Comparison of ENCODE assay signal across 8 mouse cellular contexts in genomic region chrX:133981231-133982002, GRCm38 (mm10). TPM values are rescaled to one million over a fixed set of nuclear protein-coding genes. Genes with fewer than 3 reads are reported as not detected.
A peak's percentile ranks its signal among the peaks of the same experiment; 100 is the strongest.
DNase-seq lines count a peak whose midpoint lies in the region; ATAC-seq lines count a peak whose summit lies in the region.

TSS of gene Sytl4 (minus strand) at chrX:133981812.

- H3K4me3 ChIP-seq in erythroblast, embryonic 14.5 days (replicated peaks) = peak within 1 kb of the TSS; percentile 46
- peak within 1 kb of the TSS; percentile 30 for H3K4me3 ChIP-seq in forebrain, embryonic 16.5 days (replicated peaks; ENCODE audit: low read length)
- H3K4me3 ChIP-seq in hindbrain, embryonic 12.5 days = peak within 1 kb of the TSS; percentile 36
- H3K4me3 ChIP-seq in limb, embryonic 15.5 days = peak within 1 kb of the TSS; percentile 45
- peak within 1 kb of the TSS; percentile 29 for H3K4me3 ChIP-seq in midbrain, embryonic 15.5 days

- H3K27me3 ChIP-seq in erythroblast, embryonic 14.5 days (ENCODE audit: control insufficient read depth) = peaks cover 13% of the 10 kb centered on the region
- H3K27me3 ChIP-seq in forebrain, embryonic 16.5 days (replicated peaks; ENCODE audit: control insufficient read depth, insufficient read depth, low read length) = peaks cover 2% of the 10 kb centered on the region; the same call in 1 of the 2 replicates
- peaks cover 14% of the 10 kb centered on the region for H3K27me3 ChIP-seq in hindbrain, embryonic 12.5 days
- peaks cover 23% of the 10 kb centered on the region; the same call in 1 of the 2 replicates for H3K27me3 ChIP-seq in limb, embryonic 15.5 days
- peaks cover 9% of the 10 kb centered on the region for H3K27me3 ChIP-seq in midbrain, embryonic 15.5 days (replicated peaks)

- H3K4me1 ChIP-seq in erythroblast, embryonic 14.5 days (ENCODE audit: control insufficient read depth) = no peaks in the 10 kb centered on the region
- H3K4me1 ChIP-seq in forebrain, embryonic 16.5 days (replicated peaks; ENCODE audit: control insufficient read depth, insufficient read depth, low read length) = peaks cover 5% of the 10 kb centered on the region
- 0 out of 2 replicates have a peak, but pooled peaks cover 3% of the 10 kb centered on the region for H3K4me1 ChIP-seq in hindbrain, embryonic 12.5 days
- no peaks in the 10 kb centered on the region for H3K4me1 ChIP-seq in limb, embryonic 15.5 days
- H3K4me1 ChIP-seq in midbrain, embryonic 15.5 days = no peaks in the 10 kb centered on the region

- 23% methylated on average over 29 of the region's 29 CpGs for WGBS in forebrain, embryonic 16.5 days
- 17% methylated on average over 29 of the region's 29 CpGs for WGBS in hindbrain, embryonic 12.5 days
- WGBS in limb, embryonic 15.5 days = 20% methylated on average over 29 of the region's 29 CpGs
- 23% methylated on average over 28 of the region's 29 CpGs for WGBS in midbrain, embryonic 15.5 days

- no peak within 1 kb of the TSS for H3K27ac ChIP-seq in forebrain, embryonic 16.5 days (ENCODE audit: low read length)
- no peak within 1 kb of the TSS for H3K27ac ChIP-seq in hindbrain, embryonic 12.5 days
- H3K27ac ChIP-seq in limb, embryonic 15.5 days = no peak within 1 kb of the TSS
- H3K27ac ChIP-seq in midbrain, embryonic 15.5 days = no peak within 1 kb of the TSS

- H3K36me3 ChIP-seq in erythroblast, embryonic 14.5 days (ENCODE audit: control insufficient read depth) = no peaks in the 10 kb centered on the region
- H3K36me3 ChIP-seq in forebrain, embryonic 16.5 days (ENCODE audit: control insufficient read depth, insufficient read depth) = no peaks in the 10 kb centered on the region
- H3K36me3 ChIP-seq in hindbrain, embryonic 12.5 days = no peaks in the 10 kb centered on the region
- no peaks in the 10 kb centered on the region for H3K36me3 ChIP-seq in limb, embryonic 15.5 days
- H3K36me3 ChIP-seq in midbrain, embryonic 15.5 days (replicated peaks) = no peaks in the 10 kb centered on the region

- H3K9ac ChIP-seq in forebrain, embryonic 16.5 days (replicated peaks; ENCODE audit: low read depth, low read length) = no peak within 1 kb of the TSS
- H3K9ac ChIP-seq in hindbrain, embryonic 12.5 days = peak within 1 kb of the TSS; percentile 38; the same call in 1 of the 2 replicates
- no peak within 1 kb of the TSS for H3K9ac ChIP-seq in limb, embryonic 15.5 days
- no peak within 1 kb of the TSS for H3K9ac ChIP-seq in midbrain, embryonic 15.5 days

- peak within 1 kb of the TSS; percentile 53 for H3K4me2 ChIP-seq in forebrain, embryonic 16.5 days (ENCODE audit: low read length)
- peak within 1 kb of the TSS; percentile 58 for H3K4me2 ChIP-seq in hindbrain, embryonic 12.5 days (replicated peaks)
- H3K4me2 ChIP-seq in limb, embryonic 15.5 days = peak within 1 kb of the TSS; percentile 70
- H3K4me2 ChIP-seq in midbrain, embryonic 15.5 days = peak within 1 kb of the TSS; percentile 53

- no peak for ATAC-seq in erythroblast, adult 5-6 weeks (replicated peaks; ENCODE audit: low FRiP score, poor library complexity, severe bottlenecking)
- ATAC-seq in forebrain, embryonic 16.5 days = peak; percentile 20; the same call in 1 of the 2 replicates
- peak; percentile 32; the same call in 1 of the 2 replicates for ATAC-seq in hindbrain, embryonic 12.5 days (ENCODE audit: low FRiP score)
- peak; percentile 48; the same call in 1 of the 2 replicates for ATAC-seq in limb, embryonic 15.5 days (ENCODE audit: insufficient number of reproducible peaks, low FRiP score, low TSS enrichment, low read depth)
- ATAC-seq in midbrain, embryonic 15.5 days (replicated peaks) = no peak

- H3K9me3 ChIP-seq in erythroblast, embryonic 14.5 days (ENCODE audit: control insufficient read depth, low read length) = no peaks in the 10 kb centered on the region
- no peaks in the 10 kb centered on the region for H3K9me3 ChIP-seq in forebrain, embryonic 16.5 days (ENCODE audit: control insufficient read depth, low read length)
- no peaks in the 10 kb centered on the region for H3K9me3 ChIP-seq in hindbrain, embryonic 12.5 days (replicated peaks)
- no peaks in the 10 kb centered on the region for H3K9me3 ChIP-seq in limb, embryonic 15.5 days
- H3K9me3 ChIP-seq in midbrain, embryonic 15.5 days = no peaks in the 10 kb centered on the region

- peak; percentile 17 to 60 for DNase-seq in urinary bladder, postnatal 4 days (ENCODE audit: low spot score in 2 of 2)
- DNase-seq in adipocyte (ENCODE audit: low spot score) = no peak

RNA-seq across cellular contexts. Expression of gene Sytl4, which starts in this region (rescaled TPM):
- not detected in 2 replicates for polyA plus RNA-seq in erythroblast, embryonic 14.5 days (2012)
- total RNA-seq in erythroblast, adult 5-6 weeks (2015; ENCODE audit: low replicate concordance) = 3.5 TPM in 1 of 2 replicates, not detected in the other
- 3.5 TPM in 1 of 2 replicates, not detected in the other for total RNA-seq in erythroblast, adult 5-6 weeks (2017; ENCODE audit: low replicate concordance)
- polyA plus RNA-seq in forebrain, embryonic 16.5 days (2015; fragmentation: Nextera tagmentation; extraction: Ambion mirVana) = 0.46 and 0.47 TPM in 2 replicates
- polyA plus RNA-seq in hindbrain, embryonic 12.5 days (2016; fragmentation: Nextera tagmentation; extraction: Ambion mirVana) = 1.6 and 2.2 TPM in 2 replicates
- 2.5 and 2.9 TPM in 2 replicates for polyA plus RNA-seq in limb, embryonic 15.5 days (2015; fragmentation: Nextera tagmentation; extraction: Ambion mirVana)
- 0.74 and 0.75 TPM in 2 replicates for polyA plus RNA-seq in midbrain, embryonic 15.5 days (2015; fragmentation: Nextera tagmentation; extraction: Ambion mirVana)

Comparison
In these comparisons a context has a peak if more than half of its experiments do, and no peak if none do; other contexts are left out.
1. Peak in ATAC-seq, H3K4me3 ChIP-seq and H3K4me2 ChIP-seq in forebrain, embryonic 16.5 days; RNA of the gene not detected or under 1 TPM.
2. ATAC-seq: peak in hindbrain, embryonic 12.5 days (single experiment) and limb, embryonic 15.5 days (single experiment); none in erythroblast, adult 5-6 weeks (single experiment) and midbrain, embryonic 15.5 days (single experiment).
3. Peak in every context shown above with its lines, with median percentiles within 50 percentile points of each other: H3K4me3 ChIP-seq and H3K4me2 ChIP-seq.